Mouse (Mus musculus): ENCODE results near the gene Col15a1. TPM values are rescaled to one million over a fixed set of nuclear protein-coding genes. Genes with fewer than 3 reads are reported as not detected.
A peak's percentile ranks its signal among the peaks of the same experiment; 100 is the strongest.

The Col15a1 gene
- 100 to 1,000 TPM; 315 to 324 TPM for total RNA-seq (2021)

- intact Hi-C loops (cut with DNase I): loop anchor here (2.0 kb wide), 4 partner anchors 25 to 79 kb away; no protein-coding TSS in a partner anchor
- peak; percentile 47 to 59 for DNase-seq
Observed at GRCm38 (mm10) chr4:47207969-47208420, at the start of gene Col15a1. Gene Col15a1, plus strand, starts transcription at chr4:47208161.

DNA sequence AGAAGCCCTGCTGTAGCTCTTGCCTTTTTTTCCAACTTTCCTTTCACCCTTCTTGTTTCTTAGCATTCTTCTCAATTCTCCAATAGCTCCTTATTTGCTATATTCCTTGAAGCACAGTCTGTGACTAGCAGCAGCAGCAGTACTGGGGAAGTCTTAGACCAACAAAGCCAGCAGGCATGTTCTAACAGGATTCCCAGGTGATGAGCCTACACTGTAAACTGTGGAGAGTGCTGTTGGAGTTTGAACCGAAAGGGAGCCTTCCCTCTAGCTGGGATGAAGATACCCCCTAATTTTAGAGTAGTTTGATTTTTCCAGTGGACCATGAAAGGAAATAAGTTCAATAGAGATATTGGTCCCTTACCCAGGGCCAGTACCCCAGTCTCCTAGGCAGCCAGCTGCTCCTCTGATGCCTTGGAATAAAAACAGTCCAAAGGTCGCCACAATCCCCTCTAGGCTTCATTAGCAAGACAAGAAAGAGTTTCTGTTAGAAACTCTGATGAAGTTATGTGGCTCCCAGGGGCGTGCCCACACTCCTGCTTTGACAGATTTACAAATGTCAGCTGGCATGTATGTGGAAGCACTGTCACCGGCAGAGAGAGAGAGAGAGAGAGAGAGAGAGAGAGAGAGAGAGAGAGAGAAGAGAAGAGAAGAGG is 46.7 kb upstream of the Col15a1 start:
- intact Hi-C loops (cut with DNase I): no loop called here
- no peak for DNase-seq

GRCm38 (mm10) chr4:47161756-47162587 is 46.0 kb upstream of the Col15a1 start:
- no peak for DNase-seq
- intact Hi-C loops (cut with DNase I): no loop called here

- intact Hi-C loops (cut with DNase I): no loop called here
- no peak for DNase-seq
Observed at GRCm38 (mm10) chr4:47172314-47172713, 35.6 kb upstream of the Col15a1 start.

GRCm38 (mm10) chr4:47177101-47177500 is 30.9 kb upstream of the Col15a1 start:
- no peak for DNase-seq
- intact Hi-C loops (cut with DNase I): no loop called here

GRCm38 (mm10) chr4:47178261-47178961 is 29.6 kb upstream of the Col15a1 start:
- intact Hi-C loops (cut with DNase I): no loop called here
- DNase-seq: peak; percentile 78 to 81

GRCm38 (mm10) chr4:47179535-47179934 is 28.4 kb upstream of the Col15a1 start:
- intact Hi-C loops (cut with DNase I): no loop called here
- no peak for DNase-seq

DNA sequence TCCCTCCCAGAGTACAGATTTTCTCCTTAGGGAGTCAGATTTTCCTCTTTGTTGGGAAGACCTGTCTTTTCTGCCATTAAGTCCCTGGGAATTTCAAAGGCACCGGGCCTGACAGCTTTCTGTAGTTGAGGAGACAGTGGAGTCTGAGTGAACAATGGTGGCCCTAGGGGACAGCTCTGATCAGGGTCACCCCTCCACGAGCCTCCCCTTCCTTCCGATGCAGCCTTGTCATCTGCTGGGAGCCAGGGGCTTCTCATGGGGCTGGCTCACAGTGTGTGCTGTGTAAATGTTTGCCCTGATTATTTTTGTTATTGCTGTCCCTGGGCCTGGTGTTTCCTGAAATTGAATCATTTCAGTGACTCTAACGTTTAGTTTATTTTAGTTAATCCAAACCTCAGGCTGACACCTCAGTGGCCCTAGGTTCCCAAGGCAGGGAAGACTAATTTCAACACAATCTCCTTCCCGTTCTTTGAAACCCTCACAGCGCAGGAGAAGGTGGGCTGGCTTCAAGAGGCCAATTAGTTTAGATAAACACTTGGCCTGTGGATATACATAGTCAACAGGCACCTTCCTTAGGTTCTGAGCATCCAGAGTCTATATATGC is 23.8 kb upstream of the Col15a1 start:
- DNase-seq: peak in 1 of 2 experiments; percentile 27
- intact Hi-C loops (cut with DNase I): no loop called here

DNA sequence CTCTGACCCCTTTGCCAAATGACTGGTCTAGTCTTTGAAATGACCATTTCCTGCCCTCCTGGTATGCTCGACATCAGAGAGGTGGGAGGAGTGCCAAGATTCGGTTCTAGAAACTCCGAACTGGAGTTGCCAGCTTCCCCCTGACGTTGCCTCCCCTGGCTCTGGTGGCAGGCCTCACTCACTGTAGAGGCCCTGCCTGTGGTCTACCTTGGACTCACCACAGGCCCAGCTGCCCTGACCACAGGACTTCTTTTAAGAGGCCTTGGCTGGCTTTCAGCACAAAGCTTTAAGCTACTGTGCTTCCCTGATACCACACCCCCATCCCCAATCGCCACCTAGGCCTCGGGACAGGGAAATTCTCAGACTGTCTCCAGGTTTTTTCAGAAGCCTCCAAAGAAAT is 21.4 kb upstream of the Col15a1 start:
- no peak for DNase-seq
- intact Hi-C loops (cut with DNase I): no loop called here

- DNase-seq: no peak
- intact Hi-C loops (cut with DNase I): no loop called here
Observed at GRCm38 (mm10) chr4:47196173-47196572, 11.8 kb upstream of the Col15a1 start.

GRCm38 (mm10) chr4:47203643-47204042 is 4.3 kb upstream of the Col15a1 start:
- intact Hi-C loops (cut with DNase I): no loop called here
- DNase-seq: no peak

- DNase-seq: peak in 1 of 2 experiments; percentile 54
- intact Hi-C loops (cut with DNase I): loop anchor here (2.0 kb wide), 1 partner anchor 69 kb away; no protein-coding TSS in a partner anchor
Observed at GRCm38 (mm10) chr4:47205846-47206245, 2.1 kb upstream of the Col15a1 start.

- no peak for DNase-seq
- intact Hi-C loops (cut with DNase I): loop anchor here (2.0 kb wide), 3 partner anchors 24 to 80 kb away; no protein-coding TSS in a partner anchor
Observed at GRCm38 (mm10) chr4:47208421-47208991, 545 bp downstream of the Col15a1 start.

DNA sequence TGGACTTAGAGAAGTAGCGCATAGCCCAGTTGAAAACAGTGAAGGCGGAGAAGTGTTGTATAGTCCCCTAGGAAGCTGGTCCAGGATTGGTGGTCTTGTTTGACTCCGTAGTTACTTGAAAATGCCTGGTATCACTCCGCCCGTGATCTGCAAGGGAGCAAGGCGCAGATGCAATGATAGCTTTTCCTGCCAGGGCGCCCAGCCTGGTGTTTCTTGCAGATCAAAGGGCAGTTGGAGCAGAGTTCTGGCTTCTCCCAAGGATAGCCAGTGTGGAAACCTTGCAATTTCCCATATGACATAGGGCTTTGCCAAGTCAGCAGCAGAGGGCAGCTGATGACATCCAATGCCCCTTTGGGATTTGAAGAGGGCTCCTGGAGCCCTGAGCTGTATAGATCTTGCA is 1.5 kb downstream of the Col15a1 start:
- DNase-seq: no peak
- intact Hi-C loops (cut with DNase I): loop anchor here (2.0 kb wide), 3 partner anchors 23 to 81 kb away; no protein-coding TSS in a partner anchor

DNA sequence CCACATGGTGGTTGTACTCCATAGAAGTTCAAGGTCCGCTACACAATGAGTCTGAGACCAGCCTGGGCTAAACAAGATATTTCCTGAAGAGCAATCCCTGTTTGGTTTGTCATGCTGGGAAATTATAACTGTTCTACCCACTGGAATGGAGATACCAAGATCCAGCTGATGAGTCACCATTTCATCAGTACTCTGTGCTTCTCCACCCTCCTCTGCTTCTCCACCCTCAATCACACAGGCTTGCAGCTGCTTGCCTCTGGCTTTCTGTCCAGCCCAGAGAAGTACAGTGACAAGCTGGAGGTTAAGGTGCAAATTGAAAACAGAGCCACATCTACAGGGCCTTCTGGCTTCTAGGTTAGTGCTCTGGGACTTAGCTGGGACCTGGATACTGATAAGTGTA is 10.9 kb downstream of the Col15a1 start:
- no peak for DNase-seq
- intact Hi-C loops (cut with DNase I): no loop called here

- intact Hi-C loops (cut with DNase I): no loop called here
- no peak for DNase-seq
Observed at GRCm38 (mm10) chr4:47219393-47219792, 11.4 kb downstream of the Col15a1 start.

DNA sequence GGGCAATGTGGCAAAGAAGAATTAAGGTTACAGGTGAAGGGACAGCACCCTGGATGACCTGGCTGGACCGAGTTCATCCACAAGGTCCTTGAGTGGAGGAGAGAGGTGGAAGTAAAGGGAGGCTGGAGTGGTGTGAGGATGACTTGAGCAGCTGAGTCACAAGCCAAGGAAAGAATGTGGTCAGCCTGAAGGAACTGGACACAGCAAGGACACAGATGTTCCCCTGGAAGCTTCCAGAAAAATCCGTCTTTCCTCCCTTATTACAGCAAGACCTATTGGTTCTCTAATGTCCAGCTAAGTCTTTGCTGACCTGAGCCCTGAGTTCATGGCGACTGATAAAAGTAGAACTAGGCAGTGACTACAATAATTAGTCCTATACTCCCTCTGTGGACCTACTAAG is 12.6 kb downstream of the Col15a1 start:
- no peak for DNase-seq
- intact Hi-C loops (cut with DNase I): no loop called here

DNA sequence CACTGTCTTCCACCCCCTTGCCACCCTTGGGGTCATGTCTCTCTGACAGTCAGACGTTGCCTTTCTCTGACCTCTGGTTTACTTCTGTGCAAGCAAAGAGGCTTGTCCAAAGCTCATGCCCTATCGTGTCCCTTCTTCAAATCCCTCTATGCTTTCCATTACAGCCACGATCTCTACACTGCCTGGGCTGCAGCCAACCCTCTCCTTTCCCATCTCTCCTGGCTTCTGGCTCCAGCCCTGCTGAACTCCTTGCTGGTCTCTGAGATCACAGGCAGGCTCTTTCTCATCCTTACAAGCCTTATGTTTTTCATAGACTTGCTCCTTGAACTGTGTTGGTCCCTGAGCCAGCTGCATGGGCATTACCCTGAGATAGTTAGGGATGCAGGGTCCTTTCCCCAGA is 14.2 kb downstream of the Col15a1 start:
- intact Hi-C loops (cut with DNase I): no loop called here

GRCm38 (mm10) chr4:47225920-47226319 is 18.0 kb downstream of the Col15a1 start:
- DNase-seq: no peak
- intact Hi-C loops (cut with DNase I): no loop called here

More for the DNA sequence above, 14.2 kb downstream of the Col15a1 start:
- DNase-seq: no peak

GRCm38 (mm10) chr4:47227101-47227500 is 19.1 kb downstream of the Col15a1 start:
- intact Hi-C loops (cut with DNase I): no loop called here

More at GRCm38 (mm10) chr4:47227101-47227500, 19.1 kb downstream of the Col15a1 start:
- DNase-seq: no peak
